In the genomic region with DNA sequence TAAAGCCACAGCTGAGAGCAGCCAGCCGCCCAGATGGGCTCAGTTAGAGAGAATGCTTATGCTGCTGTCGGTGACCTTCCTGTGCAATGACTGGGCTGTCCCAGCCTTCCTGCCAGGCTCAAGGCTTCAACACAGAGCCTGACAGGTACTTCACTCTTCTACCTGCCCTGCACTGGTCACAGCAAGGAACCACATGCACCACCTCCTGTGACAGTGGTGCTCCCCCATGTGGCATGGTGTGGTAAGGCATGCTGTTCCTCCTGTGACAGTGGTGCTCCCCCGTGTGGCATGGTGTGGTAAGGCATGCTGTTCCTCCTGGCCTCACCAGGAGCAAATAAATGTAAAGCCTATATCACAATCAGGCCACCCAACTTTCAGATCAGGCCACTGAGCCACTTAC, we compare ENCODE assay signal across 8 mouse cellular contexts. TPM values are rescaled to one million over a fixed set of nuclear protein-coding genes. Genes with fewer than 3 reads are reported as not detected.
DNase-seq lines count a peak whose midpoint lies in the region; ATAC-seq and TF ChIP-seq lines count a peak whose summit lies in the region.

No protein-coding gene starts in this region.

- H3K4me3 ChIP-seq in neural tube, embryonic 15.5 days (replicated peaks): no peak overlapping the region
- no peak overlapping the region for H3K4me3 ChIP-seq in gastrocnemius, adult 2 months
- no peak overlapping the region for H3K4me3 ChIP-seq in kidney, embryonic 14.5 days (ENCODE audit: low read length)
- H3K4me3 ChIP-seq in limb, embryonic 14.5 days (replicated peaks; ENCODE audit: low read length): no peak overlapping the region
- no peak overlapping the region for H3K4me3 ChIP-seq in stomach, postnatal 0 days (ENCODE audit: low read depth, low read length)

- no peak for TF ChIP-seq EP300 in stomach, postnatal 0 days (optimal IDR thresholded peaks at IDR 0.05)

- TF ChIP-seq POLR2A in limb, embryonic 14.5 days (IDR thresholded peaks at IDR 0.05; ENCODE audit: borderline replicate concordance, extremely low read depth, insufficient read depth, insufficient read length): no peak

- peak; percentile 97; the same call in 1 of the 2 replicates for TF ChIP-seq CTCF in gastrocnemius, adult 2 months (IDR thresholded peaks at IDR 0.05)
- peak; percentile 100 for TF ChIP-seq CTCF in stomach, postnatal 0 days (IDR thresholded peaks at IDR 0.05; ENCODE audit: low read depth)

- no peaks in the 10 kb centered on the region for H3K4me1 ChIP-seq in neural tube, embryonic 15.5 days
- no peaks in the 10 kb centered on the region for H3K4me1 ChIP-seq in kidney, embryonic 14.5 days (ENCODE audit: control insufficient read depth, insufficient read depth, low read length)
- H3K4me1 ChIP-seq in limb, embryonic 14.5 days (ENCODE audit: control insufficient read depth, insufficient read depth, low read length): no peaks in the 10 kb centered on the region
- no peaks in the 10 kb centered on the region for H3K4me1 ChIP-seq in stomach, postnatal 0 days (replicated peaks; ENCODE audit: control insufficient read depth, insufficient read depth)

- 65% methylated on average over 3 of the region's 3 CpGs for WGBS in neural tube, embryonic 15.5 days
- 59% methylated on average over 3 of the region's 3 CpGs for WGBS in kidney, embryonic 14.5 days
- WGBS in limb, embryonic 14.5 days: 58% methylated on average over 3 of the region's 3 CpGs
- WGBS in stomach, postnatal 0 days: 59% methylated on average over 3 of the region's 3 CpGs

- H3K4me2 ChIP-seq in neural tube, embryonic 15.5 days: no peak overlapping the region
- no peak overlapping the region for H3K4me2 ChIP-seq in kidney, embryonic 14.5 days (replicated peaks; ENCODE audit: low read depth, low read length)
- H3K4me2 ChIP-seq in limb, embryonic 14.5 days (replicated peaks; ENCODE audit: low read depth, low read length, severe bottlenecking): no peak overlapping the region
- H3K4me2 ChIP-seq in stomach, postnatal 0 days (replicated peaks; ENCODE audit: low read depth): no peak overlapping the region

- no peak for ATAC-seq in neural tube, embryonic 15.5 days (ENCODE audit: low FRiP score)
- ATAC-seq in kidney, embryonic 14.5 days (ENCODE audit: low FRiP score, low TSS enrichment): peak; percentile 50; the same call in 1 of the 2 replicates
- peak; percentile 23; the same call in 1 of the 2 replicates for ATAC-seq in limb, embryonic 14.5 days (ENCODE audit: low FRiP score, low read depth)
- ATAC-seq in stomach, postnatal 0 days (ENCODE audit: low FRiP score, low TSS enrichment): peak; percentile 62

- DNase-seq in neural tube, embryonic 10.5 days (ENCODE audit: extremely low spot score, low spot score): peak; percentile 90
- peak; percentile 76 for DNase-seq in cerebellum, adult 9-11 months
- peak; percentile 90 for DNase-seq in gastrocnemius, adult 2 months
- peak; percentile 64 for DNase-seq in limb, embryonic 14.5 days (ENCODE audit: low spot score)
- DNase-seq in natural killer cell, adult 2 months (ENCODE audit: low spot score in 2 of 2): peak; percentile 92 to 95
- peak; percentile 94 for DNase-seq in stomach, postnatal 0 days (ENCODE audit: low spot score)

- no peaks in the 10 kb centered on the region for H3K9me3 ChIP-seq in neural tube, embryonic 15.5 days (replicated peaks)
- H3K9me3 ChIP-seq in kidney, embryonic 14.5 days (ENCODE audit: control insufficient read depth, low read length): no peaks in the 10 kb centered on the region
- H3K9me3 ChIP-seq in limb, embryonic 14.5 days (ENCODE audit: control insufficient read depth, low read length): no peaks in the 10 kb centered on the region
- no peaks in the 10 kb centered on the region for H3K9me3 ChIP-seq in stomach, postnatal 0 days (ENCODE audit: control insufficient read depth, low read length)

- H3K27ac ChIP-seq in neural tube, embryonic 15.5 days (replicated peaks): no peak overlapping the region
- no peak overlapping the region for H3K27ac ChIP-seq in gastrocnemius, adult 2 months
- no peak overlapping the region for H3K27ac ChIP-seq in kidney, embryonic 14.5 days (ENCODE audit: low read depth, low read length)
- H3K27ac ChIP-seq in limb, embryonic 14.5 days (replicated peaks; ENCODE audit: low read depth, low read length): no peak overlapping the region
- no peak overlapping the region for H3K27ac ChIP-seq in stomach, postnatal 0 days (replicated peaks)

- H3K9ac ChIP-seq in neural tube, embryonic 15.5 days (replicated peaks): no peak overlapping the region
- no peak overlapping the region for H3K9ac ChIP-seq in kidney, embryonic 14.5 days (ENCODE audit: low read depth, low read length)
- no peak overlapping the region for H3K9ac ChIP-seq in limb, embryonic 14.5 days (ENCODE audit: low read depth, low read length, severe bottlenecking)
- no peak overlapping the region for H3K9ac ChIP-seq in stomach, postnatal 0 days (ENCODE audit: low read length)

- H3K27me3 ChIP-seq in neural tube, embryonic 15.5 days (replicated peaks): no peaks in the 10 kb centered on the region
- no peaks in the 10 kb centered on the region for H3K27me3 ChIP-seq in kidney, embryonic 14.5 days (ENCODE audit: control insufficient read depth, insufficient read depth, low read length)
- no peaks in the 10 kb centered on the region for H3K27me3 ChIP-seq in limb, embryonic 14.5 days (ENCODE audit: control insufficient read depth, insufficient read depth, low read length)
- H3K27me3 ChIP-seq in stomach, postnatal 0 days (ENCODE audit: control insufficient read depth, insufficient read depth, low read length): no peaks in the 10 kb centered on the region

- intact Hi-C loops in gastrocnemius, adult 2 months (cut with DNase I): loop anchor here (1.0 to 2.0 kb wide), 3 partner anchors 18 to 233 kb away; no protein-coding TSS in a partner anchor

- H3K36me3 ChIP-seq in neural tube, embryonic 15.5 days: no peaks in the 10 kb centered on the region
- no peaks in the 10 kb centered on the region for H3K36me3 ChIP-seq in kidney, embryonic 14.5 days (ENCODE audit: control insufficient read depth, insufficient read depth, low read length)
- no peaks in the 10 kb centered on the region for H3K36me3 ChIP-seq in limb, embryonic 14.5 days (ENCODE audit: control insufficient read depth, insufficient read depth, low read length)
- no peaks in the 10 kb centered on the region for H3K36me3 ChIP-seq in stomach, postnatal 0 days (ENCODE audit: control insufficient read depth, insufficient read depth, low read length)

RNA-seq across cellular contexts. Expression of a gene that starts 27.6 kb away (rescaled TPM):
- polyA plus RNA-seq in neural tube, embryonic 15.5 days (2015; fragmentation: Nextera tagmentation; extraction: Ambion mirVana): 0.19 and 0.28 TPM in 2 replicates
- total RNA-seq in gastrocnemius, adult 2 months (2021): under 1 TPM; 0.05 to 0.06 TPM
- 0.20 and 0.23 TPM in 2 replicates for polyA plus RNA-seq in kidney, embryonic 14.5 days (2014; fragmentation: Nextera tagmentation; extraction: Ambion mirVana)
- polyA plus RNA-seq in limb, embryonic 14.5 days (2012; rRNA removed): 0.10 TPM in 2 replicates
- 0.11 and 0.17 TPM in 2 replicates for polyA plus RNA-seq in limb, embryonic 14.5 days (2014; fragmentation: Nextera tagmentation; extraction: Ambion mirVana)
- polyA plus RNA-seq in stomach, postnatal 0 days (2015; fragmentation: Nextera tagmentation; extraction: Ambion mirVana): 0.04 and 0.06 TPM in 2 replicates
